Mouse (Mus musculus) spleen, adult 2 months (tissue): ENCODE data around the gene Zbtb44. TPM values are rescaled to one million over a fixed set of nuclear protein-coding genes. Genes with fewer than 3 reads are reported as not detected.
A peak's percentile ranks its signal among the peaks of the same experiment; 100 is the strongest.

Experiments used
- DNase-seq, 2 experiments: peaks; one replicate each; pipeline versions ENCODE4 v3.0.0 to v3.0.0-alpha.2; 2012 to 2021; ENCODE audit warnings: low spot score in 2 of 2, low read depth in 1 of 2
- H3K27ac ChIP-seq: fragments of 200-500 bp; 2 replicates; pipeline ENCODE4 v1.5.1; 2012; ENCODE audit warnings: low read length, inconsistent platforms; ENCODE audit not compliant: insufficient read depth
- H3K27me3 ChIP-seq: fragments of 200-500 bp; 2 replicates; pipeline ENCODE4 v1.6.1; 2012; ENCODE audit warnings: mild to moderate bottlenecking, moderate library complexity, low read length, inconsistent platforms; ENCODE audit not compliant: control insufficient read depth, insufficient read depth
- H3K36me3 ChIP-seq: fragments of 200-500 bp; 2 replicates; pipeline ENCODE4 v1.6.1; 2012; ENCODE audit warnings: mild to moderate bottlenecking, low read length, inconsistent platforms; ENCODE audit not compliant: control insufficient read depth, insufficient read depth
- H3K4me1 ChIP-seq: fragments of 200-500 bp; 2 replicates; pipeline ENCODE4 v1.6.1; 2011; ENCODE audit warnings: inconsistent platforms; ENCODE audit not compliant: control insufficient read depth, insufficient read depth, insufficient read length
- H3K4me3 ChIP-seq: fragments of 200-500 bp; 2 replicates; pipeline ENCODE4 v1.5.1; 2011; ENCODE audit warnings: mild to moderate bottlenecking, inconsistent platforms; ENCODE audit not compliant: insufficient read depth, insufficient read length; ENCODE audit errors: extremely low read depth
- CTCF ChIP-seq: fragments of 200-500 bp; IDR thresholded peaks from 2 replicates; pipeline ENCODE4 v1.5.1; 2011; ENCODE audit warnings: mild to moderate bottlenecking, inconsistent platforms; ENCODE audit not compliant: insufficient read depth, insufficient read length, insufficient replicate concordance; ENCODE audit errors: extremely low read depth
- POLR2A ChIP-seq: fragments of 200-500 bp; IDR thresholded peaks from 2 replicates; pipeline ENCODE4 v1.6.1; 2011; ENCODE audit warnings: low read depth, low read length, inconsistent platforms
- WGBS: fragments of 180-500 bp; shearing (Covaris S2); methylation state at CpG from one replicate; pipeline ENCODE4 v1.1.7; 2018; 5-methylcytosine and 5-hydroxymethylcytosine counted together
- polyA plus RNA-seq: library from polyadenylated mRNA; depleted of rRNA; stranded (reverse); fragments of >200 nt; gene quantifications from 2 replicates; pipeline ENCODE4 v1.2.3, GENCODE M21; 2012; rRNA removed

The Zbtb44 gene
- 4.5 and 5.4 TPM in 2 replicates for polyA plus RNA-seq

DNA sequence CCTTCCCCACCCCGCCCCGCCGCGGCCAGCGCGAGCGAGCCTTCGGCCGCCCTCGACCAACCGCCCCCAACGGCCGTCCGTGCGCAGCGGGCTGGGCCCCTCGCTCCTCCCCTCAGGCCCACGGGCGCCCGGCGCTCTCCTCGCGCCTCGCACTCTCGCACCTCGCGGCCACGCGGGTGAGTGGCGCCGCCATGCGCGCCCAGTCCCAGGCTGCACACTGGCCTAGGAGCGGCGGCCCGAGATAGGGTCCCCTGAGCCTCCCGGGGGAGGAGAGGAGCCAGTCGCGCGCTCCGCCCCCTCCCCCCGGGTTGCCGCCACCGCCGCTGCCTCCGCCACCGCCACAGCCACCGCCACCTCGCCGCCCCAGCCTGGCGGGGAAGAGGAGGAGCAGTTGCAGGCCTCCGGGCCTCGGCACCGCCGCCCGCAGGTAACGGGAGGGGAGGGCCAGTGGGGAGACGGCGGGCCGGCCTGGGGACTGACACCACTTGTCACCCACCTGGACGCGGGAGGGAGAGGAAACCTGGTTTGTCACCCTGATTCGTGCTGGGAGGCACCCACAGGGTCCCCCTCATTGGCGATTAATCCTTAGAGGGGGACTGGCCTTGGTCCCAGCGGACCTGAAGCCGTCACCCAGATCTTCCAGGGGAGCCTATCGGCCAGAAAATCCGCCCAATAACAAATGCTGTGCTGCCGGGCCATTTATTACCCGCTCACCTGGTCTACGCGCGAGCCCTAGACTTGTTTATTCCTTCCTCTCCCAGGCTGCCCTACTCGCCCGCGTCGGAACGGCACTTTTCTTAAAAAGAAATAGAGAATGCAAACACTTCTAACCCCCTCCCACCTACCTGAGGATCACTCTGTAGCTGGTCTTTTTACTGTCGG is at the start of gene Zbtb44:
Gene Zbtb44, plus strand, starts transcription at position 113 of the 882 bp plus-strand sequence.
- peak within 1 kb of the TSS; percentile 97 for H3K27ac ChIP-seq
- under 1% methylated on average over 52 of the region's 79 CpGs for WGBS
- H3K4me3 ChIP-seq, result peak within 1 kb of the TSS; percentile 68
- H3K36me3 ChIP-seq, result no peaks in the 10 kb centered on the region
- DNase-seq, result peak; percentile 50 to 68
- peaks cover 5% of the 10 kb centered on the region; the same call in 1 of the 2 replicates for H3K4me1 ChIP-seq
- TF ChIP-seq POLR2A (no peak), CTCF (no peak)
- H3K27me3 ChIP-seq, result no peaks in the 10 kb centered on the region

DNA sequence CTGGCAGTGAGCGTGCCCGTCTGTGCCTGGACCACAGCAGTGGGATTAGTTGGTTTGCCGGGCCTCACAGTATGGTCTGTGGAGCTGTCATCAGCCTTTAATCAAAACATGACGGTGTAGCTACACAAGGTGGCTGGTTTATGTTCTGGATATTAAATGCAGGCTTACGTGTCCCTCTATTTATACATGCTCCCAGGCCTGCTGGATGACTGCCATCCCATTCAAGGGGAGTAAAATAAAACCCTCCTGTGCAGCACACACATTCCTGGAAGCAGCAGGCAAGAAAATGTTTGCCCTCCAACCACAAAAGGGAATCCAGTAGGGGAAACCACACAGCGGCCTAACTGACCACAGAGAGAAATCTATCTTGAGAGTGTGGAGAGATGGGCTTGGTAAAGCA is 44.7 kb upstream of the Zbtb44 start:
- no peak for TF ChIP-seq POLR2A
- no peak for TF ChIP-seq CTCF
- WGBS, result 59% methylated on average over 6 of the region's 6 CpGs
- Histone ChIP-seq H3K27me3 (no peaks in the 10 kb centered on the region), H3K27ac (no peak overlapping the region), H3K4me3 (no peak overlapping the region), H3K36me3 (no peaks in the 10 kb centered on the region), H3K4me1 (no peaks in the 10 kb centered on the region)
- DNase-seq, result no peak

DNA sequence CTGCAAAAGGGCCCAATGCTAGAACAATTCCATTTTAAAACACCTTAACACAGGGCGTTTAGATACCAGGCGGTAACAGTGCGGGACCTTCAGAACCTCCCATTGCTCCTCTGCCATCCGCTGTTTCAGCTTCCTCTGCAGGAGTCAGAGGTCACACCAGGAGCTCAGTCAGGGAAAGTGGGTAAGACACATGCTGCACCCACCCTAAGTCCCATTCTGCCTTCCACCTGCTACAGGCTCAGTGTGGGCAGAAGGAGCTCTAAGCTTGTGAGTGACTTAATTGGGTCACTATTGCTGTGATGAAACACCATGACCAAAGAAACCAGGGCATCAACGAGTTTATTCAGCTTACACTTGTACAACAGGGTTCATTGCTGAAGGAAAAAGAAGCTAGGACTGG is 37.3 kb upstream of the Zbtb44 start:
- H3K27me3 ChIP-seq, result no peaks in the 10 kb centered on the region
- H3K4me1 ChIP-seq, result no peaks in the 10 kb centered on the region
- 80% methylated on average over 5 of the region's 5 CpGs for WGBS
- no peak overlapping the region for H3K27ac ChIP-seq
- no peaks in the 10 kb centered on the region for H3K36me3 ChIP-seq
- DNase-seq, result no peak
- no peak for TF ChIP-seq CTCF
- no peak for TF ChIP-seq POLR2A
- H3K4me3 ChIP-seq, result no peak overlapping the region

DNA sequence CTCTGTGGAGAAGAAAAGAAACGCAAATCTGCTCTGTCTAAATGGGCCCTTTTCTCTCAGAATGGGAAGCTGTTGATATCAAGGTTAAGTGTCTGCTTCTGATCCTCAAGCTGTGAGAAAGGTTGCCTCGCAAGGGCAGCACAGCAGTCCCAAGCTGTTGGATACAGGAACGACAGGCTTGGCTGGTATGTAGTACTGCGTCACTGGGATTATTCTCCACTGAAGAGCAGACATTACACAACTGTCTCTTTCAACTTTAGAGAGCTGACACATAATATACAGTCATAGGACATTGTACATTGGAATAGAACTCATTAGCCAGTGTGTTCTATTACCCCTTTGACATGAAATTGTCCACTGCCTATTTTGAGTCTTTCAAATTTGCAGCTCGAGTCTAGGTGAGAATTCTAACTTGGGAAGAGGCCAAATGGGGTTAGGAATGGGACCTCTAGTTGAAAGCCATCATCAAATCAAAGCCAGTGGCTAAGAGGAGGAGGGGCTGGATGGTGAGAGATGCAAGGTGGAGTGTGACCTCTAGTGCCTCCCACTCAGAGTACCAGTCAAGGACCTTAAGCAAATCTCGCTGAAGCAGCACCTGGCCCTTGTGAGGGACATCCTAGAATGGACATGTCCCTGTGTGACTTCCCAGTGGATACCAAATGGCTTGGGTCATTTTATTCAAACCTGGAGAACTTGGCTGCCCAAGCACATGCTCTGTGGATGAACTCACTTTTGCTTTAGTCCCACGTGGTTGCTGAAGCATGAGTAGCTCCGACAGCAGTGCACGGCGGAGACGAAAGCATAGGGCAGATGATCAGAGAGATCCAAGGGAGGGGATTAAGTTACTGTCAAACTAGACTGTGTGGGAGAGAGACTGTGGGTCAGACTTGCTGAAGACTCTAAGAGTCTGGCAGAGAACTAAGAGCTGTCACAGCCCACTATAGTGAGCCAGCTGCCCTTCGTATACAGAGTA is 33.6 kb upstream of the Zbtb44 start:
- TF ChIP-seq POLR2A, result no peak
- no peak for TF ChIP-seq CTCF
- 79% methylated on average over 12 of the region's 12 CpGs for WGBS
- Histone ChIP-seq H3K4me1 (no peaks in the 10 kb centered on the region), H3K27me3 (no peaks in the 10 kb centered on the region), H3K36me3 (no peaks in the 10 kb centered on the region), H3K27ac (no peak overlapping the region), H3K4me3 (no peak overlapping the region)
- DNase-seq, result no peak

DNA sequence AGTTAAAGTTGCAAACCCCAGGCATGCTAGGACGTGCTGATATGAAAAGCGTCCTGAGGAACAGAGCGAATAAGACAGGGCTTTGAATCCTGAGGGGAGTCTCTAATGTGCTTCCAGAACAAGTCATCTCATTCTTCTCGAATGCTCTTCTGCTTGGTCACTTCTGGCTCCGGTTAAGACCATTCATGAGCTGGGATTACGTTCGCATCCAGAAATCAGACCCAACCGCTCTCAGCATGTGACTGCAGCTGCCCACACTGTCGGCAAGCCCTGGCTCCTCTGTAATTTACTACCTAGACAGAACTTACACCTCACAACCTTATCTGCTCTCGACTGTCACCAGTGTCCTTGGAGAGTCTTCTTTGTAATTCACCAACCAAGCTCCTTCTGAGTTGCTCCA is 29.8 kb upstream of the Zbtb44 start:
- Histone ChIP-seq H3K4me3 (no peak overlapping the region), H3K27ac (no peak overlapping the region), H3K36me3 (no peaks in the 10 kb centered on the region), H3K4me1 (no peaks in the 10 kb centered on the region), H3K27me3 (no peaks in the 10 kb centered on the region)
- no peak for DNase-seq
- TF ChIP-seq POLR2A, result no peak
- WGBS, result 87% methylated on average over 10 of the region's 10 CpGs

DNA sequence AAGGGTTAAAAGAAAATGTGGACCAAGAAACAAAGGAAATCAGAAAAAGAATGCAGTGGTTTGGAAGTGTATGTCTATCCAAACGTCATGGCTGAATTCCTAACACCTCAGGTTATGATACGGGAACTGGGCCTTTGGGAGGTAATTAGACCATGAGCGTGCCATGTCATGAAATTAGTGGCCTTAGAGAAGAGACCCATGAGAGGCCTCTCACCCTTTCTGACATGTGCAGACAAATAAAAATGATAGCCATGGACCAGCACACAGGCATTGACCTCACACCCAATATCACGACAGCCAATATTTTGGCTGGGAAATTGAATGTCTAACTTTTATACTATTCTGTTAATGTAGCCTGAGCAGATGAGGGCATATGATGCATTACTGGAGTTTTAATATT is 27.9 kb upstream of the Zbtb44 start:
- WGBS, result 91% methylated on average over 4 of the region's 4 CpGs
- no peak overlapping the region for H3K4me3 ChIP-seq
- no peak overlapping the region for H3K27ac ChIP-seq
- no peaks in the 10 kb centered on the region for H3K36me3 ChIP-seq
- no peaks in the 10 kb centered on the region for H3K4me1 ChIP-seq
- no peak for DNase-seq
- no peaks in the 10 kb centered on the region for H3K27me3 ChIP-seq
- TF ChIP-seq POLR2A (no peak), CTCF (no peak)

DNA sequence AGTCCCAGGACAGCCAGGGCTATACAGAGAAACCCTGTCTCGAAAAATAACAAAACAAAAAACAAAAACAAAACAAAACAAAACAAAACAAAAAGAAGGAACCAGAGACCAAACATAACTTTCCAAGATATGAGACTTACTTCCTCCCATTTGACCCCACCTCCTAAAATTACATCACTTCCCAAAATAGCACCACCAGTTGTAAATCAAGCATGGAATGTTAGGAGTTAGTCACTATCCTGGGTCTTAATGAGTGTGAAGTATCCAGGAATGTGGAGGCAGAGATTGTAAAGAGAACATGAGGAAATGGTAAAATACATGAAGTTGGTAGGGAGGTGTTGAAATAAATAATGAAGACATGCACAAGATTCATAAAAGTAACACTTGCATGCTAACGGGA is 21.1 kb upstream of the Zbtb44 start:
- DNase-seq, result no peak
- Histone ChIP-seq H3K36me3 (no peaks in the 10 kb centered on the region), H3K4me3 (no peak overlapping the region), H3K4me1 (no peaks in the 10 kb centered on the region), H3K27me3 (no peaks in the 10 kb centered on the region), H3K27ac (no peak overlapping the region)
- no peak for TF ChIP-seq POLR2A
- TF ChIP-seq CTCF, result no peak
- WGBS, result 70% methylated on average over 2 of the region's 2 CpGs
